Mouse (Mus musculus) embryonic facial prominence, embryonic 11.5 days (tissue): ENCODE data around the gene Ccdc153. TPM values are rescaled to one million over a fixed set of nuclear protein-coding genes. Genes with fewer than 3 reads are reported as not detected.

Source experiments
- ATAC-seq: fragments of 200-750 bp; cut with Nextera tagmentation; replicated peaks from 2 replicates; pipeline ENCODE4 v1.8.0; 2017; ENCODE audit warnings: low read depth; ENCODE audit not compliant: insufficient number of reproducible peaks, low FRiP score, low TSS enrichment
- DNase-seq: peaks from one replicate; pipeline ENCODE4 v3.0.0-alpha.2; 2015; ENCODE audit warnings: low spot score
- H3K27ac ChIP-seq: fragments of 300-500 bp; sonication (generic); replicated peaks from 2 replicates; pipeline ENCODE4 v1.5.1; 2014; ENCODE audit warnings: mild to moderate bottlenecking, low read depth, low read length, control low read depth
- H3K27me3 ChIP-seq: fragments of 300-500 bp; sonication (generic); 2 replicates; pipeline ENCODE4 v1.6.1; 2014; ENCODE audit warnings: mild to moderate bottlenecking, low read length, moderate library complexity, mixed read lengths; ENCODE audit not compliant: control insufficient read depth, insufficient read depth
- H3K36me3 ChIP-seq: fragments of 300-500 bp; sonication (generic); replicated peaks from 2 replicates; pipeline ENCODE4 v1.6.1; 2014; ENCODE audit warnings: low read depth, mild to moderate bottlenecking, low read length, moderate library complexity, mixed read lengths; ENCODE audit not compliant: control insufficient read depth, insufficient read depth
- H3K4me1 ChIP-seq: fragments of 300-500 bp; sonication (generic); 2 replicates; pipeline ENCODE4 v1.6.1; 2014; ENCODE audit warnings: low read length, mixed read lengths; ENCODE audit not compliant: control insufficient read depth, insufficient read depth
- H3K4me2 ChIP-seq: fragments of 300-500 bp; sonication (generic); 2 replicates; pipeline ENCODE4 v1.6.1; 2014; ENCODE audit warnings: low read depth, mild to moderate bottlenecking, control low read depth, low read length, moderate library complexity
- H3K4me3 ChIP-seq: fragments of 300-500 bp; sonication (generic); 2 replicates; pipeline ENCODE4 v1.5.1; 2014; ENCODE audit warnings: low read depth, low read length, control low read depth
- H3K9ac ChIP-seq: fragments of 300-500 bp; sonication (generic); replicated peaks from 2 replicates; pipeline ENCODE4 v1.6.1; 2014; ENCODE audit warnings: mild to moderate bottlenecking, control low read depth, low read length
- H3K9me3 ChIP-seq: fragments of 300-500 bp; sonication (generic); replicated peaks from 2 replicates; pipeline ENCODE4 v1.6.1; 2016; ENCODE audit warnings: mild to moderate bottlenecking, low read length, inconsistent platforms, mixed read lengths; ENCODE audit not compliant: control insufficient read depth
- WGBS: fragments of 180-500 bp; shearing (Covaris S2); extraction: QIAGEN DNeasy Blood & Tissue Kit; methylation state at CpG from one replicate; pipeline ENCODE4 v1.1.7; 2014; 5-methylcytosine and 5-hydroxymethylcytosine counted together
- polyA plus RNA-seq: library from polyadenylated mRNA; unstranded; fragments of >200 nt; fragmentation: Nextera tagmentation; extraction: Ambion mirVana; gene quantifications from 2 replicates; pipeline ENCODE4 v1.2.1, GENCODE M21; 2014

The Ccdc153 gene
- polyA plus RNA-seq, 1 experiment from 2014 or later: not detected

DNA sequence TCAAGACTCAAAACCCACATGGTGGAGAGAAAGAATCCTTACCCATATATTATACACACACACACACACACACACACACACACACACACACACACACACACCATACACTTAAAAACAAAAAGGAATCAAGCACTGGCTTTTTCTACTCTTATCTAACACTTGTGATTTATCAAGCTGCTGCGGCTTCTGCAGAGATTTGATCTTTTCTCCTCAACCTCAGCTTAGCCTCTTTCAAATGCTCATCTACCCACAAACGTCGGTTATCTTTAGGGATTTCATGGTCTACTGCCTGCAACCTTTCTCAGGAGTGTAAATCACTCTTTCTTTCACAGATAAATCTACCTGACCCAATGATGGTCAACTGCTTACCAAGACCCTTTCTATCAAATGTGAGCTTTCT is 40.0 kb upstream of the Ccdc153 start:
- H3K4me3 ChIP-seq: no peak overlapping the region
- H3K27me3 ChIP-seq: no peaks in the 10 kb centered on the region
- WGBS: 87% methylated on average over 3 of the region's 3 CpGs
- H3K36me3 ChIP-seq: no peaks in the 10 kb centered on the region; the same call in 1 of the 2 replicates
- no peak overlapping the region for H3K4me2 ChIP-seq
- no peaks in the 10 kb centered on the region for H3K4me1 ChIP-seq
- no peak overlapping the region for H3K9ac ChIP-seq
- no peaks in the 10 kb centered on the region for H3K9me3 ChIP-seq
- no peak for ATAC-seq
- no peak for DNase-seq
- no peak overlapping the region for H3K27ac ChIP-seq

GRCm38 (mm10) chr9:44207840-44208239 is 32.6 kb upstream of the Ccdc153 start:
- 91% methylated on average over 2 of the region's 2 CpGs for WGBS
- Histone ChIP-seq H3K27me3 (no peaks in the 10 kb centered on the region), H3K4me2 (no peak overlapping the region), H3K36me3 (no peaks in the 10 kb centered on the region), H3K4me3 (no peak overlapping the region), H3K4me1 (no peaks in the 10 kb centered on the region), H3K27ac (no peak overlapping the region), H3K9me3 (no peaks in the 10 kb centered on the region), H3K9ac (no peak overlapping the region)
- no peak for DNase-seq
- no peak for ATAC-seq

- Histone ChIP-seq H3K9me3 (no peaks in the 10 kb centered on the region), H3K9ac (no peak overlapping the region), H3K4me2 (no peak overlapping the region), H3K4me3 (no peak overlapping the region), H3K36me3 (no peaks in the 10 kb centered on the region), H3K4me1 (no peaks in the 10 kb centered on the region), H3K27me3 (no peaks in the 10 kb centered on the region), H3K27ac (no peak overlapping the region)
- 90% methylated on average over 4 of the region's 4 CpGs for WGBS
- DNase-seq (no peak), ATAC-seq (no peak)
Observed at GRCm38 (mm10) chr9:44209416-44209815, 31.1 kb upstream of the Ccdc153 start.

- no peaks in the 10 kb centered on the region for H3K27me3 ChIP-seq
- H3K9me3 ChIP-seq: no peaks in the 10 kb centered on the region
- H3K36me3 ChIP-seq: no peaks in the 10 kb centered on the region
- WGBS: 97% methylated on average over 4 of the region's 4 CpGs
- ATAC-seq: no peak
- no peak overlapping the region for H3K4me3 ChIP-seq
- H3K4me2 ChIP-seq: no peak overlapping the region
- H3K9ac ChIP-seq: no peak overlapping the region
- H3K27ac ChIP-seq: no peak overlapping the region
- H3K4me1 ChIP-seq: no peaks in the 10 kb centered on the region
- no peak for DNase-seq
Observed at GRCm38 (mm10) chr9:44212406-44212805, 28.1 kb upstream of the Ccdc153 start.

DNA sequence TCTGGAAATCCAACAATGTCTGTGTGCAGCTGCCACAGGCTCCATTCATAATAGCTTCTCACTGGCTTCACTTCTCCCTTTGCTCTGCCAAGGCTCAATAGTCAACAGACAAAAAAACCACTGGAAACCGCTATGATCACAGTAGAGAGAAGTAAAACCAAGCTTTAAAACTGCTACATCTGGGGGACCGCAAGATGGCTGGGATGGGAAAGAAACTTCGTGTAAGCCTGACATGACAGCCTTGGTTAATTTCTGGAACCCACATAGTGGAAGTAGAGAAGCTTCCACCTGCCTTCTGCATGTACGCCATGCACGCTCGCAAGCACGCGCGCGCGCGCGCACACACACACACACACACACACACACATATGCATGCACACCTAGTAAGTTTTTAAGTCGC is 26.9 kb upstream of the Ccdc153 start:
- no peak overlapping the region for H3K4me2 ChIP-seq
- no peak overlapping the region for H3K27ac ChIP-seq
- no peak for DNase-seq
- H3K27me3 ChIP-seq: no peaks in the 10 kb centered on the region
- H3K9ac ChIP-seq: no peak overlapping the region
- no peaks in the 10 kb centered on the region for H3K36me3 ChIP-seq
- ATAC-seq: no peak
- no peak overlapping the region for H3K4me3 ChIP-seq
- WGBS: 98% methylated on average over 14 of the region's 14 CpGs
- H3K9me3 ChIP-seq: no peaks in the 10 kb centered on the region
- H3K4me1 ChIP-seq: no peaks in the 10 kb centered on the region

GRCm38 (mm10) chr9:44225993-44226392 is 14.5 kb upstream of the Ccdc153 start:
- DNase-seq (no peak), ATAC-seq (no peak)
- H3K4me2 ChIP-seq: no peak overlapping the region
- no peaks in the 10 kb centered on the region for H3K27me3 ChIP-seq
- no peaks in the 10 kb centered on the region for H3K9me3 ChIP-seq
- H3K27ac ChIP-seq: no peak overlapping the region
- no peak overlapping the region for H3K4me3 ChIP-seq
- 80% methylated on average over 6 of the region's 6 CpGs for WGBS
- H3K36me3 ChIP-seq: no peaks in the 10 kb centered on the region
- no peaks in the 10 kb centered on the region for H3K4me1 ChIP-seq
- no peak overlapping the region for H3K9ac ChIP-seq

DNA sequence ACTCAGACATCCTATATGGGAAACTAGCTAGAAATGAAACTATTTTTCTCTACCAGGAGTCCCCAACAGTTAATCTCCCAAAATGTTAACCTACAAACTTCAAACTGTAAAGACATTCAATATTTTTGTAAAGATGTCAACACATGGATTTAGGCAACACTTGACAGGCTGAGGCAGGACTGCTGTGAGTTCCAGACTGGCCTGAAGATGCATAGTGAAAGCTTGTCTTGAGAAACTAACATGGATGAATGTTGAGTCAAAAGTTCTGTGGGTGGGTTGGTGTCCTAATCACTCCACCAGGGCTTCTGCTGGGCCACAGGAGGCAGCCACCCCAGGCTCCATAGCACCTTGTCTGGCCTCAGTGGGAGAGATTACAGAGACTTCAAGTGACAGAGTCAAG is 8.9 kb upstream of the Ccdc153 start:
- Histone ChIP-seq H3K4me1 (no peaks in the 10 kb centered on the region), H3K27ac (no peak overlapping the region), H3K9me3 (no peaks in the 10 kb centered on the region), H3K36me3 (no peaks in the 10 kb centered on the region), H3K9ac (no peak overlapping the region), H3K4me3 (no peak overlapping the region), H3K27me3 (no peaks in the 10 kb centered on the region), H3K4me2 (peak overlapping the region; percentile 2; the same call in 1 of the 2 replicates)
- DNase-seq (no peak), ATAC-seq (no peak)

- H3K27me3 ChIP-seq: no peaks in the 10 kb centered on the region
- ATAC-seq (peak; percentile 87), DNase-seq (peak; percentile 68)
- H3K4me2 ChIP-seq: peak overlapping the region; percentile 55
- no peaks in the 10 kb centered on the region for H3K36me3 ChIP-seq
- peak overlapping the region; percentile 94 for H3K9ac ChIP-seq
- H3K4me1 ChIP-seq: no peaks in the 10 kb centered on the region
- peak overlapping the region; percentile 88 for H3K27ac ChIP-seq
- under 1% methylated on average over 37 of the region's 40 CpGs for WGBS
- H3K9me3 ChIP-seq: no peaks in the 10 kb centered on the region
- peak overlapping the region; percentile 89 for H3K4me3 ChIP-seq
Observed at GRCm38 (mm10) chr9:44233021-44233801, 7.3 kb upstream of the Ccdc153 start.
